Mouse (Mus musculus) stomach, embryonic 16.5 days (tissue): ENCODE results near the gene Clec2e. TPM values are rescaled to one million over a fixed set of nuclear protein-coding genes. Genes with fewer than 3 reads are reported as not detected.
A peak's percentile ranks its signal among the peaks of the same experiment; 100 is the strongest.
"Not testable (repeated sequence)": the region's sequence is repeated elsewhere in the genome, so short reads cannot be mapped to it uniquely, and the experiment has no call there.

ENCODE experiments used
- ATAC-seq: fragments of 200-750 bp; cut with Nextera tagmentation; 2 replicates; pipeline ENCODE4 v1.8.0; 2017; ENCODE audit warnings: moderate number of reproducible peaks, moderate TSS enrichment; ENCODE audit not compliant: insufficient read depth, low FRiP score
- H3K27ac ChIP-seq: fragments of 300-500 bp; sonication (generic); 2 replicates; pipeline ENCODE4 v1.5.1; 2014; ENCODE audit warnings: low read length
- H3K27me3 ChIP-seq: fragments of 300-500 bp; sonication (generic); 2 replicates; pipeline ENCODE4 v1.6.1; 2014; ENCODE audit warnings: low read length, control low read depth, mixed read lengths; ENCODE audit not compliant: control insufficient read depth, insufficient read depth
- H3K36me3 ChIP-seq: fragments of 300-500 bp; sonication (generic); 2 replicates; pipeline ENCODE4 v1.6.1; 2014; ENCODE audit warnings: low read length; ENCODE audit not compliant: control insufficient read depth, insufficient read depth
- H3K4me1 ChIP-seq: fragments of 300-500 bp; sonication (generic); 2 replicates; pipeline ENCODE4 v1.6.1; 2014; ENCODE audit warnings: low read length, control low read depth, mixed read lengths; ENCODE audit not compliant: control insufficient read depth, insufficient read depth
- H3K4me2 ChIP-seq: fragments of 300-500 bp; sonication (generic); 2 replicates; pipeline ENCODE4 v1.6.1; 2014; ENCODE audit warnings: low read depth, low read length, mixed read lengths
- H3K4me3 ChIP-seq: fragments of 300-500 bp; sonication (generic); replicated peaks from 2 replicates; pipeline ENCODE4 v1.5.1; 2014; ENCODE audit warnings: mild to moderate bottlenecking, low read length
- H3K9ac ChIP-seq: fragments of 300-500 bp; sonication (generic); 2 replicates; pipeline ENCODE4 v1.6.1; 2014; ENCODE audit warnings: low read length
- H3K9me3 ChIP-seq: fragments of 300-500 bp; sonication (generic); replicated peaks from 2 replicates; pipeline ENCODE4 v1.6.1; 2016; ENCODE audit warnings: low read length, control low read depth; ENCODE audit not compliant: control insufficient read depth
- WGBS: fragments of 180-500 bp; shearing (Covaris S2); extraction: QIAGEN DNeasy Blood & Tissue Kit; methylation state at CpG from one replicate; pipeline ENCODE4 v1.1.7; 2014; 5-methylcytosine and 5-hydroxymethylcytosine counted together
- polyA plus RNA-seq: library from polyadenylated mRNA; unstranded; fragments of >200 nt; fragmentation: Nextera tagmentation; extraction: Ambion mirVana; gene quantifications from 2 replicates; pipeline ENCODE4 v1.2.1, GENCODE M21; 2015

Clec2e gene
- polyA plus RNA-seq, 1 experiment from 2014 or later = 2.4 TPM

- Histone ChIP-seq H3K9me3 (no peaks in the 10 kb centered on the region), H3K4me3 (no peak overlapping the region), H3K4me1 (peaks cover 4% of the 10 kb centered on the region; the same call in 1 of the 2 replicates), H3K27ac (no peak overlapping the region), H3K36me3 (no peaks in the 10 kb centered on the region), H3K9ac (no peak overlapping the region), H3K4me2 (no peak overlapping the region), H3K27me3 (no peaks in the 10 kb centered on the region)
- ATAC-seq = no peak
- 38% methylated on average over 1 of the region's 1 CpGs for WGBS
Observed at GRCm38 (mm10) chr6:129112526-129112925, 11.8 kb upstream of the Clec2e start.

DNA sequence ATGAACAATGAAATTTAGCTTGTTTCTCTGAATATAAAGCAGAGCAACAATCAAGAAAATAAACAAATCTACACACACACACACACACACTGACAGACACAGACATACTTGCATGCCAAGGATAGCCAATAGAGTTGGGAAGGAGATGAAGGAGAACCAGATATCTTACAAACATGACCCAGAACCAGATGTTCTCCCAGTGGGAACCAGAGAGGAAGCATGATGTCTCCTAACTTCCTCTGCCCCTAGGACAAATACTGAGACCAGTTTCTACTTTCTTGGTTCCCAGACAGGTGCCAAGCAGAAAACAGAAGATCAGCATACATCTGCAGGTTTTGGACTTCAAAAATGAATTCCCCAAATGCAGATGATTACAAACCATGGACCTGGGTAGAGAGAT, 7.2 kb upstream of the Clec2e start:
- H3K36me3 ChIP-seq = no peaks in the 10 kb centered on the region
- no peaks in the 10 kb centered on the region for H3K27me3 ChIP-seq
- no peak overlapping the region for H3K4me2 ChIP-seq
- H3K27ac ChIP-seq = no peak overlapping the region
- H3K4me3 ChIP-seq = no peak overlapping the region
- H3K9ac ChIP-seq = no peak overlapping the region
- 0 out of 2 replicates have a peak, but pooled peaks cover under 1% of the 10 kb centered on the region for H3K4me1 ChIP-seq
- H3K9me3 ChIP-seq = no peaks in the 10 kb centered on the region
- no peak for ATAC-seq

DNA sequence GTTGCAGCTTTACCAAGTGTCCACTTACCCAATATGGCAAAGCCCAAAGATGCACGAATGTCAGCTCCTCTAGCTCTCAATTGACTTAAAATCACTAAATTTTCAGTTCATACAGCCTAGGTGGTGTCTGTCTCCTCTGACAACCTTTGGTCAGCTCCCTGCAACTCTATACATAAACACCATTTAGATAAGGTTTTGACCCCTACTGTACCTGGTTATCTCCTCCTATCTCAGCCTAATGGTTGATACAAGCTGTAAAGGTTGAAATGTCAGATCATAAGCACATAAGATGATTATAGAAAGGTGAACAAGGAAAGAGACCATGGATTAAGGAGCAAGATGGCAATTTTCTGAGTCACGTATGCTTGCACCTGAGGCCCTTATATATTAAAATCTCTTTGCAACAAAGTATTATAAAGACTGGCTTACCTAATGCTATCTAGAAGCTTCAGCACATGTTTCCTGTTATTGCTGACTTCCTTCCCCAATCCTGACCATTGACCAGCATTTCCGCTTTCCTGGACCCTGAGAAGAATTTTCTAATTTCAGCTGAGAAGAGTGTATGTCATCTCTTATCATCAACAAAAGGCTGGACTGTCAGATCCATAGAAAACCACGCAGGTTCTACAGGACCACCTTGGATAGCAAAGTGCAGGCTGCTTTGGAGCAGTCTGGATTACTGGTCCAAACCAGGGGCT, 2.3 kb upstream of the Clec2e start:
- Histone ChIP-seq H3K4me3 (no peak overlapping the region), H3K27ac (peak overlapping the region; percentile 58), H3K4me1 (0 out of 2 replicates have a peak, but pooled peaks cover 3% of the 10 kb centered on the region), H3K9me3 (no peaks in the 10 kb centered on the region), H3K4me2 (no peak overlapping the region), H3K27me3 (no peaks in the 10 kb centered on the region), H3K36me3 (no peaks in the 10 kb centered on the region), H3K9ac (no peak overlapping the region)
- ATAC-seq = no peak
- 78% methylated on average over 4 of the region's 4 CpGs for WGBS

GRCm38 (mm10) chr6:129101604-129102003, 891 bp upstream of the Clec2e start:
- Histone ChIP-seq H3K9ac (no peak overlapping the region), H3K9me3 (no peaks in the 10 kb centered on the region), H3K4me2 (no peak overlapping the region), H3K36me3 (no peaks in the 10 kb centered on the region), H3K27me3 (no peaks in the 10 kb centered on the region), H3K4me1 (0 out of 2 replicates have a peak, but pooled peaks cover 3% of the 10 kb centered on the region), H3K4me3 (no peak overlapping the region), H3K27ac (no peak overlapping the region)
- ATAC-seq = no peak
- 71% methylated on average over 1 of the region's 1 CpGs for WGBS

GRCm38 (mm10) chr6:129097929-129098328, 2.8 kb downstream of the Clec2e start:
- no peaks in the 10 kb centered on the region for H3K36me3 ChIP-seq
- 37% methylated on average over 1 of the region's 1 CpGs for WGBS
- H3K4me1 ChIP-seq = 0 out of 2 replicates have a peak, but pooled peaks cover 2% of the 10 kb centered on the region
- no peak overlapping the region for H3K27ac ChIP-seq
- no peak overlapping the region for H3K4me3 ChIP-seq
- H3K27me3 ChIP-seq = no peaks in the 10 kb centered on the region
- H3K9ac ChIP-seq = no peak overlapping the region
- ATAC-seq = no peak
- H3K9me3 ChIP-seq = no peaks in the 10 kb centered on the region
- no peak overlapping the region for H3K4me2 ChIP-seq

GRCm38 (mm10) chr6:129095166-129095565, 5.5 kb downstream of the Clec2e start:
- no peak for ATAC-seq
- no peak overlapping the region for H3K4me2 ChIP-seq

DNA sequence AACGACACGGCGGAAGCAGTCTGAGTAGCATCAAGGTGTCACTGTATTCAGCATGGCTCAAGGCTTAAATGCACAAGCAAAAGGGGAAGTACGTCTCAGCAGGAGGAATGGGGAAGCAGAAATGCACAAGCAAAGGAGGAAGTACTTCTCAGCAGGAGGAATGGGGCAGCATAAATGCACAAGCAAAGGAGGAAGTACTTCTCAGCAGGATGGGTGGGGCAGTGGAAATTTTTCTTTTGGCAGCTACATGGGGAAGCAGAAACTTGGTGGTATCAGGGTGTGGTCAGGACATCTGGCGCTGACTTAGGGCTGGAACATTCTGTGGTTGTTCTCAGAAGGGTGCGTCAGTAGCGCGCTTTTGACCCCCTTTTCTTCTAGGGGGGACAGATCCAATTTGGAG, 12.1 kb downstream of the Clec2e start:
- H3K36me3 ChIP-seq, ATAC-seq, H3K27me3 ChIP-seq, H3K9me3 ChIP-seq, H3K4me3 ChIP-seq, H3K27ac ChIP-seq, H3K4me1 ChIP-seq, H3K9ac ChIP-seq, H3K4me2 ChIP-seq: not testable (repeated sequence)
- WGBS = 92% methylated on average over 8 of the region's 8 CpGs

More at GRCm38 (mm10) chr6:129095166-129095565, 5.5 kb downstream of the Clec2e start:
- no peak overlapping the region for H3K4me3 ChIP-seq
- no peaks in the 10 kb centered on the region for H3K4me1 ChIP-seq
- H3K27me3 ChIP-seq = no peaks in the 10 kb centered on the region
- no peaks in the 10 kb centered on the region for H3K36me3 ChIP-seq
- H3K9me3 ChIP-seq = no peaks in the 10 kb centered on the region
- no peak overlapping the region for H3K27ac ChIP-seq
- H3K9ac ChIP-seq = no peak overlapping the region

- no peaks in the 10 kb centered on the region for H3K9me3 ChIP-seq
- H3K27me3 ChIP-seq = no peaks in the 10 kb centered on the region
- H3K9ac ChIP-seq = no peak overlapping the region
- no peak overlapping the region for H3K27ac ChIP-seq
- H3K4me3 ChIP-seq = no peak overlapping the region
- WGBS = 90% methylated on average over 1 of the region's 1 CpGs
- no peak for ATAC-seq
- no peaks in the 10 kb centered on the region for H3K4me1 ChIP-seq
- H3K36me3 ChIP-seq = no peaks in the 10 kb centered on the region
- H3K4me2 ChIP-seq = no peak overlapping the region
Observed at GRCm38 (mm10) chr6:129088161-129088560, 12.6 kb downstream of the Clec2e start.

DNA sequence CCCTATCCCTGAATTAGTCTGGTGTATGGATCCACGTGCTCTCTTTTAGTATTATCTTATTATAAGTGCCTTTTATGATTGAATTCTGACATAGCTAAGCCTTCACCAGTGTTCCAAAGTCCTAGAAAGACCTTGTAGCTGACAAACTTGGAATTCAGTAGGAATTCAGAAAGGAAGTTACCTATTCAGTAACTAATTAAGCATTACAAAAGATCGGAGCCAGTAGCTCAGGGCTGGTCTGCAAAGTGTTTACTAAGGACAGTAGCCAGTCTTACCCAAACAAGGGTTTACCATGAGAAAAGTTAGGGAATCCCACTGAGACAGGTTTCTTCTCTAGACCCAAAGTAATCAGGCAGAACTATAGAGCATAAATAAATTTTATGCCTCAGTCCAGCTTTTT, 14.7 kb downstream of the Clec2e start:
- not testable (repeated sequence) for H3K4me3 ChIP-seq, H3K36me3 ChIP-seq, H3K4me2 ChIP-seq, H3K27me3 ChIP-seq, H3K9me3 ChIP-seq, H3K9ac ChIP-seq, H3K27ac ChIP-seq, ATAC-seq, H3K4me1 ChIP-seq
- WGBS = 81% methylated on average over 2 of the region's 2 CpGs
